Mouse (Mus musculus) stomach, embryonic 14.5 days (tissue): ENCODE measurements at regions not wholly inside any gene's neighbourhood (a gene's known extent, or its start where the extent isn't known, plus 50 kb on each side); places are given as distances from the start of the nearest gene placed in this dataset.

Experiments
- ATAC-seq: fragments of 200-750 bp; cut with Nextera tagmentation; 2 replicates; pipeline ENCODE4 v1.8.0; 2017; ENCODE audit warnings: low read depth, moderate TSS enrichment; ENCODE audit not compliant: insufficient number of reproducible peaks, insufficient read depth, low FRiP score
- H3K27ac ChIP-seq: fragments of 300-500 bp; sonication (generic); 2 replicates; pipeline ENCODE4 v1.5.1; 2014; ENCODE audit warnings: mild to moderate bottlenecking, low read length, moderate library complexity, mixed read lengths
- H3K27me3 ChIP-seq: fragments of 300-500 bp; sonication (generic); 2 replicates; pipeline ENCODE4 v1.6.1; 2014; ENCODE audit warnings: low read length, control low read depth, mixed read lengths; ENCODE audit not compliant: control insufficient read depth, insufficient read depth
- H3K36me3 ChIP-seq: fragments of 300-500 bp; sonication (generic); 2 replicates; pipeline ENCODE4 v1.6.1; 2014; ENCODE audit warnings: mild to moderate bottlenecking, control low read depth, low read length, moderate library complexity, mixed read lengths; ENCODE audit not compliant: control insufficient read depth, insufficient read depth
- H3K4me1 ChIP-seq: fragments of 300-500 bp; sonication (generic); 2 replicates; pipeline ENCODE4 v1.6.1; 2014; ENCODE audit warnings: low read length, control low read depth, mixed read lengths; ENCODE audit not compliant: control insufficient read depth, insufficient read depth
- H3K4me2 ChIP-seq: fragments of 300-500 bp; sonication (generic); replicated peaks from 2 replicates; pipeline ENCODE4 v1.6.1; 2014; ENCODE audit warnings: low read depth, low read length, control low read depth
- H3K4me3 ChIP-seq: fragments of 300-500 bp; sonication (generic); 2 replicates; pipeline ENCODE4 v1.5.1; 2014; ENCODE audit warnings: low read depth, low read length, control low read depth
- H3K9ac ChIP-seq: fragments of 300-500 bp; sonication (generic); replicated peaks from 2 replicates; pipeline ENCODE4 v1.6.1; 2014; ENCODE audit warnings: low read depth, mild to moderate bottlenecking, control low read depth, low read length, moderate library complexity, mixed read lengths
- H3K9me3 ChIP-seq: fragments of 300-500 bp; sonication (generic); 2 replicates; pipeline ENCODE4 v1.6.1; 2016; ENCODE audit warnings: low read depth, low read length, control low read depth; ENCODE audit not compliant: control insufficient read depth
- WGBS: fragments of 180-500 bp; shearing (Covaris S2); extraction: QIAGEN DNeasy Blood & Tissue Kit; methylation state at CpG from one replicate; pipeline ENCODE4 v1.1.7; 2014; 5-methylcytosine and 5-hydroxymethylcytosine counted together

- Histone ChIP-seq H3K27me3 (no peaks in the 10 kb centered on the region), H3K36me3 (no peaks in the 10 kb centered on the region), H3K9me3 (no peaks in the 10 kb centered on the region), H3K4me1 (peaks cover 26% of the 10 kb centered on the region), H3K27ac (no peak overlapping the region), H3K4me3 (no peak overlapping the region), H3K9ac (no peak overlapping the region), H3K4me2 (no peak overlapping the region)
- WGBS, result 45% methylated on average over 7 of the region's 7 CpGs
- ATAC-seq, result no peak
These were observed 103.5 kb downstream of the Btg1 start for GRCm38 (mm10) chr10:96720281-96720711.

- ATAC-seq, result no peak
- H3K36me3 ChIP-seq, result no peaks in the 10 kb centered on the region
- no peaks in the 10 kb centered on the region for H3K27me3 ChIP-seq
- H3K4me3 ChIP-seq, result no peak overlapping the region
- no peak overlapping the region for H3K27ac ChIP-seq
- peaks cover 26% of the 10 kb centered on the region for H3K4me1 ChIP-seq
- 66% methylated on average over 9 of the region's 9 CpGs for WGBS
- H3K9me3 ChIP-seq, result no peaks in the 10 kb centered on the region
- H3K4me2 ChIP-seq, result no peak overlapping the region
- H3K9ac ChIP-seq, result no peak overlapping the region
These were observed 104.3 kb downstream of the Btg1 start for GRCm38 (mm10) chr10:96720956-96721688.

- Histone ChIP-seq H3K4me2 (0 out of 2 replicates have a peak overlapping the region, but pooled peaks have one; percentile 4), H3K27ac (peak overlapping the region; percentile 66), H3K9me3 (no peaks in the 10 kb centered on the region), H3K4me3 (no peak overlapping the region), H3K4me1 (peaks cover 26% of the 10 kb centered on the region), H3K27me3 (no peaks in the 10 kb centered on the region), H3K36me3 (no peaks in the 10 kb centered on the region), H3K9ac (no peak overlapping the region)
- peak; percentile 95 for ATAC-seq
- WGBS, result 16% methylated on average over 9 of the region's 9 CpGs
These were observed 105.7 kb downstream of the Btg1 start for GRCm38 (mm10) chr10:96722491-96722890.

- peaks cover 26% of the 10 kb centered on the region for H3K4me1 ChIP-seq
- 91% methylated on average over 6 of the region's 6 CpGs for WGBS
- no peak overlapping the region for H3K4me2 ChIP-seq
- H3K9me3 ChIP-seq, result no peaks in the 10 kb centered on the region
- H3K27me3 ChIP-seq, result no peaks in the 10 kb centered on the region
- H3K4me3 ChIP-seq, result no peak overlapping the region
- ATAC-seq, result no peak
- no peaks in the 10 kb centered on the region for H3K36me3 ChIP-seq
- H3K27ac ChIP-seq, result peak overlapping the region; percentile 66; the same call in 1 of the 2 replicates
- H3K9ac ChIP-seq, result no peak overlapping the region
These were observed 106.3 kb downstream of the Btg1 start for GRCm38 (mm10) chr10:96723071-96723470.

- peaks cover 26% of the 10 kb centered on the region for H3K4me1 ChIP-seq
- ATAC-seq, result peak; percentile 29; the same call in 1 of the 2 replicates
- no peak overlapping the region for H3K4me3 ChIP-seq
- H3K36me3 ChIP-seq, result no peaks in the 10 kb centered on the region
- H3K27ac ChIP-seq, result peak overlapping the region; percentile 56
- H3K27me3 ChIP-seq, result no peaks in the 10 kb centered on the region
- 33% methylated on average over 11 of the region's 11 CpGs for WGBS
- 0 out of 2 replicates have a peak overlapping the region, but pooled peaks have one; percentile 10 for H3K4me2 ChIP-seq
- no peak overlapping the region for H3K9ac ChIP-seq
- H3K9me3 ChIP-seq, result no peaks in the 10 kb centered on the region
These were observed 107.8 kb downstream of the Btg1 start for GRCm38 (mm10) chr10:96724436-96725175.

- Histone ChIP-seq H3K27ac (no peak overlapping the region), H3K9ac (no peak overlapping the region), H3K9me3 (no peaks in the 10 kb centered on the region), H3K4me1 (peaks cover 15% of the 10 kb centered on the region), H3K4me2 (no peak overlapping the region), H3K27me3 (no peaks in the 10 kb centered on the region), H3K4me3 (no peak overlapping the region), H3K36me3 (no peaks in the 10 kb centered on the region)
- WGBS, result 74% methylated on average over 12 of the region's 12 CpGs
- ATAC-seq, result no peak
These were observed 110.3 kb downstream of the Btg1 start for GRCm38 (mm10) chr10:96726801-96727780.

GRCm38 (mm10) chr10:96733581-96733980, 116.8 kb downstream of the Btg1 start:
- H3K4me3 ChIP-seq, result no peak overlapping the region
- WGBS, result 60% methylated on average over 5 of the region's 5 CpGs
- no peak overlapping the region for H3K9ac ChIP-seq
- H3K9me3 ChIP-seq, result no peaks in the 10 kb centered on the region
- H3K4me1 ChIP-seq, result no peaks in the 10 kb centered on the region
- no peaks in the 10 kb centered on the region for H3K36me3 ChIP-seq
- no peak overlapping the region for H3K4me2 ChIP-seq
- no peak overlapping the region for H3K27ac ChIP-seq
- no peak for ATAC-seq
- no peaks in the 10 kb centered on the region for H3K27me3 ChIP-seq

- Histone ChIP-seq H3K27ac (no peak overlapping the region), H3K27me3 (no peaks in the 10 kb centered on the region), H3K36me3 (no peaks in the 10 kb centered on the region), H3K4me3 (no peak overlapping the region), H3K9ac (no peak overlapping the region), H3K4me2 (no peak overlapping the region), H3K9me3 (no peaks in the 10 kb centered on the region), H3K4me1 (no peaks in the 10 kb centered on the region)
- no peak for ATAC-seq
- WGBS, result 94% methylated on average over 11 of the region's 11 CpGs
These were observed 118.3 kb downstream of the Btg1 start for GRCm38 (mm10) chr10:96735146-96735545.
